Mouse (Mus musculus): Measurements from ENCODE around the gene Fam98c. TPM values are rescaled to one million over a fixed set of nuclear protein-coding genes. Genes with fewer than 3 reads are reported as not detected.
"Not testable (repeated sequence)": the region's sequence is repeated elsewhere in the genome, so short reads cannot be mapped to it uniquely, and the experiment has no call there.

Fam98c gene
- 17.3 and 18.0 TPM in 2 replicates for polyA plus RNA-seq (2014; fragmentation: Nextera tagmentation; extraction: Ambion mirVana)

DNA sequence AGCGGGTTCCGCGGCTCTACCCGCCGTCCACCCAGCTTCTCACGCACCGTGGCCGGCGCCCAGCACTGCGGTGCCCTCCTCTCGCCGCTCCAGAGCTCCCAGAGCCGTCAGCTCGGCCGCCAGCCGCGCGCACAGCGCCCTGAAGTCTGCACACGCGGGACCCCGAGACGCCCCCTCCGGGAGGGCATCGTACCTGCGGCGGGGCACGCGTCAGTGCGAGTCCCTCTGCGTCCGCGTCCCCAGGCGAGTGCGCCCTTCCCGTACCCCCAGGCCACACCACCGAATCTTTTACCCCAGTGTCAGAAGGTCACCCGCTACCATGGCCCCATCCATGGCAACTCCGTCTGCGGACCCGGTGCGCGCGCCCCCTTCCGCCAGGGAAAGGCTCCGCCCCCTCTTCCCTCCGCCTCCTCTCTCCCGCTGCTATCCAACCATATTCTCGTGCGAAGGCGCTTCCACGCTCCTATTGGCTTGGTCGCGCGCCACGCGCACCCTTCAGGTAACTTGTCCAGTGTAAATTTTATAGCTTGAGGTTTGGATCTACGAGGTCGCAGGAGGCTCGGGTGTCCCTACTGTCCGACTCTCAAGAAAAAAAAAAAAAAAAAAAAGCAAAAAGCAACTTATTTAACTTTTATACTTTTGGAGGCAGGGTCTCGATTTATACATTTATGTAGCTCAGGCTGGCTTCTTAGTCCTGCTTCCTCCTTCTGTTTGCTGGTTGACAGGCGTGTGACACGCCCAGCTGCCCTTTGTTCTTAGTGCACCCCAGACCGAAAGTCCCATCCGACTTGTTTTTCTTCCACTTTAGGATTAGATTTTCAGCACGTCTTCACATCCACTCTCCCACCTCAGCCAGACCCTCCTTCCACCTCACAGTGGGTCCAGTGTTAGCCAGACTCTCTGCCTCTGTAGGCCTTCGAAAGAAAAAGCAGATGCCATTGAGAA lies at the start of gene Fam98c:
TSS of gene Fam98c (minus strand) at position 397 of the 945 bp plus-strand sequence.
- H3K9ac ChIP-seq (ENCODE audit: low read length), result peak within 1 kb of the TSS; percentile 77
- H3K4me2 ChIP-seq (ENCODE audit: low read length), result peak within 1 kb of the TSS; percentile 92
- H3K4me1 ChIP-seq (ENCODE audit: control insufficient read depth, insufficient read depth, low read length), result no peaks in the 10 kb centered on the region
- peak; percentile 88 for ATAC-seq
- peak within 1 kb of the TSS; percentile 76 for H3K4me3 ChIP-seq (ENCODE audit: low read depth, low read length)
- H3K27ac ChIP-seq (ENCODE audit: low read depth, low read length), result peak within 1 kb of the TSS; percentile 89
- H3K9me3 ChIP-seq (replicated peaks; ENCODE audit: control insufficient read depth, low read length), result no peaks in the 10 kb centered on the region
- 0 out of 2 replicates have a peak, but pooled peaks cover 7% of the 10 kb centered on the region for H3K27me3 ChIP-seq (replicated peaks; ENCODE audit: control insufficient read depth, insufficient read depth, low read length)
- no peaks in the 10 kb centered on the region; the same call in 1 of the 2 replicates for H3K36me3 ChIP-seq (ENCODE audit: control insufficient read depth, insufficient read depth, low read length)
- peak; percentile 87 for DNase-seq (ENCODE audit: low spot score)
- 4% methylated on average over 67 of the region's 68 CpGs for WGBS

DNA sequence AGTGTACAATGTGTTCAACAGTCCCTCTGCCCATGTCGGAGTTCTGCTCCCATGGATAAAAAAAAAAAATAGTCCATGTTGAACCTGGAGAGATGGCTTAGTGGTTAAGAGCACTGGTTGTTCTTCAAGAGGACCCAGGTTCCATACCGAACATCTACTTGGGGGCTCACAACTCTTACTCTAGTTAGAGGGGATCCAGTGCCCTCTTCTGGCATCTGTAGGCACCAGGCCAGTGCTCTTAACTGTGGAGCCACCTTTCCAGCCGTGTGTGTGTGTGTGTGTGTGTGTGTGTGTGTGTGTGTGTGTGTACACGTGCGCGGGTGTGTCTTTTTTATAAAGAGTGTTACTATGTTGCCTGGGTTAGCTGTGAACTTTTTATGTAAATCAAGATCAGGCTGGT lies 46.5 kb upstream of the Fam98c start:
- Histone ChIP-seq H3K9ac (ENCODE audit: low read length) (no peak overlapping the region), H3K27me3 (replicated peaks; ENCODE audit: control insufficient read depth, insufficient read depth, low read length) (no peaks in the 10 kb centered on the region), H3K27ac (ENCODE audit: low read depth, low read length) (no peak overlapping the region), H3K4me1 (ENCODE audit: control insufficient read depth, insufficient read depth, low read length) (no peaks in the 10 kb centered on the region), H3K36me3 (ENCODE audit: control insufficient read depth, insufficient read depth, low read length) (no peaks in the 10 kb centered on the region), H3K4me3 (ENCODE audit: low read depth, low read length) (no peak overlapping the region), H3K9me3 (replicated peaks; ENCODE audit: control insufficient read depth, low read length) (no peaks in the 10 kb centered on the region), H3K4me2 (ENCODE audit: low read length) (no peak overlapping the region)
- ATAC-seq, result no peak
- DNase-seq (ENCODE audit: low spot score), result no peak
- 87% methylated on average over 6 of the region's 6 CpGs for WGBS

DNA sequence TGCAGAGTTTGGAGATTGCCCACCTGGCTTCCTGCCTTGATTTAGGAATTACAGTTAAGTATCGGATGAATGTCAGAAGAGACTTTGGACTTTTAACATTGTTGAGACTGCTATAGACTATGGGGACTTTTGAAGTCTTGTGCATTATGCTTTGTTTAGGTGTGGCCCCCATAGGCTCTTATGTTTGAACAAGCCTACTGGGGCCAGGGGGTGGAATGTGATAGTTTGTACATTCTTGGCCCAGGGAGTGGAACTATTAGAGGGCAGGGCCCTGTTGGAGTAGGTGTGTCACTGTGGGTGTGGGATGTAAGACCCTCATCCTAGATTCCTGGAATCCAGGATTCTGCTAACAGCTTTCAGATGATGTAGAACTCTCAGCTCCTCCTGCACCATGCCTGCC lies 38.2 kb upstream of the Fam98c start:
- WGBS, result 100% methylated on average over 1 of the region's 1 CpGs
- not testable (repeated sequence) for H3K4me1 ChIP-seq (ENCODE audit: control insufficient read depth, insufficient read depth, low read length); H3K9ac ChIP-seq (ENCODE audit: low read length); H3K4me3 ChIP-seq (ENCODE audit: low read depth, low read length); DNase-seq (ENCODE audit: low spot score); H3K9me3 ChIP-seq (replicated peaks; ENCODE audit: control insufficient read depth, low read length); H3K27ac ChIP-seq (ENCODE audit: low read depth, low read length); H3K27me3 ChIP-seq (replicated peaks; ENCODE audit: control insufficient read depth, insufficient read depth, low read length); H3K36me3 ChIP-seq (ENCODE audit: control insufficient read depth, insufficient read depth, low read length); ATAC-seq; H3K4me2 ChIP-seq (ENCODE audit: low read length)

DNA sequence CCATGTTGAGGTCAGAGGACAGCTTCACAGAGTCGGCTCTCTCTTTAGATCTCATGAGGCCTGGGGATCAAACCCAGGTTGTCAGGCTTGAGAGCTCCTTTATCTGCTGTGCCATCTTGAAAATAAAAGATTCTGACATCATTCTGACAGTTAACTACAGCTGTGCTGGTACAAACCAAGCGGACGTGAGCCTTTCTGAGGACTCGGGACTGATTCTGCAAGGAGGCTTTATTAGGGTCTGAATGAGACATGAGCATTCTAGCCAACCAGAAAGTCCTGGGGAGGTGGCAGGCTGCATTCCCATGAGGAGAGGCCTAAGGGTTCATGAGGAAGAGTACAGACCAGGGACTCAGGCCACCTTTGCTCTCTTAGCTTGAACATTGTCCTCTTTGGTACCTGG lies 25.3 kb upstream of the Fam98c start:
- ATAC-seq; H3K9ac ChIP-seq (ENCODE audit: low read length); H3K36me3 ChIP-seq (ENCODE audit: control insufficient read depth, insufficient read depth, low read length); H3K4me3 ChIP-seq (ENCODE audit: low read depth, low read length); H3K4me2 ChIP-seq (ENCODE audit: low read length); H3K27me3 ChIP-seq (replicated peaks; ENCODE audit: control insufficient read depth, insufficient read depth, low read length); DNase-seq (ENCODE audit: low spot score); H3K27ac ChIP-seq (ENCODE audit: low read depth, low read length); H3K9me3 ChIP-seq (replicated peaks; ENCODE audit: control insufficient read depth, low read length): not testable (repeated sequence)
- WGBS, result 92% methylated on average over 4 of the region's 4 CpGs
- H3K4me1 ChIP-seq (ENCODE audit: control insufficient read depth, insufficient read depth, low read length), result peaks cover 10% of the 10 kb centered on the region

GRCm38 (mm10) chr7:29180854-29181236 lies 24.8 kb upstream of the Fam98c start:
- ATAC-seq (no peak; the same call in 1 of the 2 replicates), DNase-seq (ENCODE audit: low spot score) (no peak)
- Histone ChIP-seq H3K9ac (ENCODE audit: low read length) (peak overlapping the region; percentile 17), H3K27ac (ENCODE audit: low read depth, low read length) (peak overlapping the region; percentile 21; the same call in 1 of the 2 replicates), H3K36me3 (ENCODE audit: control insufficient read depth, insufficient read depth, low read length) (peaks cover 14% of the 10 kb centered on the region), H3K27me3 (replicated peaks; ENCODE audit: control insufficient read depth, insufficient read depth, low read length) (no peaks in the 10 kb centered on the region), H3K4me2 (ENCODE audit: low read length) (peak overlapping the region; percentile 77), H3K9me3 (replicated peaks; ENCODE audit: control insufficient read depth, low read length) (no peaks in the 10 kb centered on the region), H3K4me3 (ENCODE audit: low read depth, low read length) (peak overlapping the region; percentile 75), H3K4me1 (ENCODE audit: control insufficient read depth, insufficient read depth, low read length) (peaks cover 10% of the 10 kb centered on the region)
- 40% methylated on average over 5 of the region's 5 CpGs for WGBS

- WGBS, result under 1% methylated on average over 62 of the region's 62 CpGs
- DNase-seq (ENCODE audit: low spot score) (peak; percentile 99), ATAC-seq (peak; percentile 97)
- peaks cover 10% of the 10 kb centered on the region for H3K4me1 ChIP-seq (ENCODE audit: control insufficient read depth, insufficient read depth, low read length)
- peak within 1 kb of the TSS; percentile 48; the same call in 1 of the 2 replicates for H3K27ac ChIP-seq (ENCODE audit: low read depth, low read length)
- H3K9ac ChIP-seq (ENCODE audit: low read length), result peak within 1 kb of the TSS; percentile 82
- peaks cover 20% of the 10 kb centered on the region for H3K36me3 ChIP-seq (ENCODE audit: control insufficient read depth, insufficient read depth, low read length)
- H3K4me3 ChIP-seq (ENCODE audit: low read depth, low read length), result peak within 1 kb of the TSS; percentile 75
- no peaks in the 10 kb centered on the region for H3K9me3 ChIP-seq (replicated peaks; ENCODE audit: control insufficient read depth, low read length)
- H3K27me3 ChIP-seq (replicated peaks; ENCODE audit: control insufficient read depth, insufficient read depth, low read length), result no peaks in the 10 kb centered on the region
- peak within 1 kb of the TSS; percentile 77 for H3K4me2 ChIP-seq (ENCODE audit: low read length)
Observed at GRCm38 (mm10) chr7:29180077-29180853, 24.2 kb upstream of the Fam98c start, which contains the start of gene Psmd8. Gene Psmd8, minus strand, starts transcription at chr7:29180701.

GRCm38 (mm10) chr7:29179323-29179722 lies 23.3 kb upstream of the Fam98c start:
- no peak for ATAC-seq
- no peak overlapping the region for H3K27ac ChIP-seq (ENCODE audit: low read depth, low read length)

GRCm38 (mm10) chr7:29178106-29178505 lies 22.1 kb upstream of the Fam98c start:
- H3K4me2 ChIP-seq (ENCODE audit: low read length), result no peak overlapping the region

More at GRCm38 (mm10) chr7:29179323-29179722, 23.3 kb upstream of the Fam98c start:
- H3K4me3 ChIP-seq (ENCODE audit: low read depth, low read length), result peak overlapping the region; percentile 75
- peak overlapping the region; percentile 82 for H3K9ac ChIP-seq (ENCODE audit: low read length)
- H3K4me2 ChIP-seq (ENCODE audit: low read length), result peak overlapping the region; percentile 77
- peaks cover 10% of the 10 kb centered on the region for H3K4me1 ChIP-seq (ENCODE audit: control insufficient read depth, insufficient read depth, low read length)
- 49% methylated on average over 7 of the region's 7 CpGs for WGBS
- DNase-seq (ENCODE audit: low spot score), result no peak
- H3K27me3 ChIP-seq (replicated peaks; ENCODE audit: control insufficient read depth, insufficient read depth, low read length), result no peaks in the 10 kb centered on the region
- peaks cover 29% of the 10 kb centered on the region for H3K36me3 ChIP-seq (ENCODE audit: control insufficient read depth, insufficient read depth, low read length)
- no peaks in the 10 kb centered on the region for H3K9me3 ChIP-seq (replicated peaks; ENCODE audit: control insufficient read depth, low read length)

More at GRCm38 (mm10) chr7:29178106-29178505, 22.1 kb upstream of the Fam98c start:
- Histone ChIP-seq H3K9ac (ENCODE audit: low read length) (no peak overlapping the region), H3K4me3 (ENCODE audit: low read depth, low read length) (no peak overlapping the region), H3K27me3 (replicated peaks; ENCODE audit: control insufficient read depth, insufficient read depth, low read length) (peaks cover 10% of the 10 kb centered on the region), H3K4me1 (ENCODE audit: control insufficient read depth, insufficient read depth, low read length) (peaks cover 10% of the 10 kb centered on the region), H3K36me3 (ENCODE audit: control insufficient read depth, insufficient read depth, low read length) (peaks cover 42% of the 10 kb centered on the region), H3K9me3 (replicated peaks; ENCODE audit: control insufficient read depth, low read length) (no peaks in the 10 kb centered on the region), H3K27ac (ENCODE audit: low read depth, low read length) (no peak overlapping the region)
- 84% methylated on average over 4 of the region's 4 CpGs for WGBS
- DNase-seq (ENCODE audit: low spot score), result no peak
- ATAC-seq, result no peak

Data from forebrain, embryonic 14.5 days (tissue).